Mouse (Mus musculus): ENCODE results near the gene Pcdh18. TPM values are rescaled to one million over a fixed set of nuclear protein-coding genes. Genes with fewer than 3 reads are reported as not detected.

The Pcdh18 gene
- polyA plus RNA-seq, 1 experiment, result 3.3 TPM

DNA sequence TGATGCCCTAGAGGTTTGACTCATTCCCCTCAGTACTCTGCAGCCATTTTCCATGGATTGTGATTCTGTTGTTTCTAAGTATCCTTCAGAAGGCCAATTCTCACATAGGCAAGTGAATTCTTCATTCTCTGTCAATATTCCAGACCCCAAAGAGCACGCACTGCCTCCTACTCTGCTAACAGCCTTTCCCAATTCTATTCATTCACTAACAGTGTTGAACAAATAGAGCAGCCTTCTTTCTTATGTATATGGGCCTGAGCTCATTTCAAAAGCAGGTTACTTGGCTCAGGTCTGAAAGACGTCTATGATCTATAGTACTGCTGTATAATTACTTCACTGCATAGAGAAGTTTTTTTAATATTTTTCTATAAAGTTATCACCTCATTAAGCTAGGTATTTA is 50.6 kb downstream of the Pcdh18 start:
- no peak for TF ChIP-seq FOSL1 (IDR thresholded peaks at IDR 0.05; ENCODE audit: insufficient read depth, low read length, poor library complexity, severe bottlenecking)
- TF ChIP-seq USF1 (IDR thresholded peaks at IDR 0.05; ENCODE audit: low read depth), result no peak
- TF ChIP-seq CEBPB (IDR thresholded peaks at IDR 0.05; ENCODE audit: low read depth), result no peak
- TF ChIP-seq CTCF (IDR thresholded peaks at IDR 0.05; ENCODE audit: control insufficient read depth, insufficient read depth, insufficient read length), result no peak
- no peak for TF ChIP-seq MAX (IDR thresholded peaks at IDR 0.05)
- TF ChIP-seq MYOG (IDR thresholded peaks at IDR 0.05; ENCODE audit: control insufficient read depth, extremely low read depth, insufficient read length), result no peak
- TF ChIP-seq MYOD1 (IDR thresholded peaks at IDR 0.05; ENCODE audit: control insufficient read depth, insufficient read length, low read depth), result no peak
- Histone ChIP-seq H3K27me3 (ENCODE audit: control insufficient read depth, insufficient read depth, insufficient read length) (no peaks in the 10 kb centered on the region), H3K79me3 (ENCODE audit: low read depth) (no peaks in the 10 kb centered on the region)

DNA sequence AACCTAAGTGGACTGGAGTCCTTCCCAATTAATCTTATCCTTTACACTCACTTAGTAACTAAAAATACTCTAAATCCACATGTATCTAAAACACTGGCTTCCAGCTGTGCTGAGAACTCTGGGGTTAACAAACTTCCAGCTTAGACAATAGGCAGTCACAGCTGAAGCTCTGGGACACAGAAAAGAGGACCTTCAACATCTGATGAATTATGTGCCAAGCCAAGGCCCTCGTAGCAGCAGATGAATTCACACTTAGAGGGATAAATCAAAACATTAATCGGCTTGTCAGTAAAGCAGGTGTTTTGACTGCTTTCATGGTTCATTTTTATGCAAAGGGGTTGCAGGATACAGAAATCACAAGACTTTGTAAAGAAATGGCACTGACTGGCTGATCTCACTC is 57.2 kb downstream of the Pcdh18 start:
- Histone ChIP-seq H3K4me3 (ENCODE audit: insufficient read depth, poor library complexity, severe bottlenecking) (no peak overlapping the region), H3K79me3 (ENCODE audit: low read depth) (no peaks in the 10 kb centered on the region), H3K36me3 (ENCODE audit: control insufficient read depth, insufficient read depth) (no peaks in the 10 kb centered on the region), H3K27me3 (ENCODE audit: control insufficient read depth, insufficient read depth, insufficient read length) (no peaks in the 10 kb centered on the region), H3K79me2 (ENCODE audit: control insufficient read depth, insufficient read depth) (no peaks in the 10 kb centered on the region), H3ac (ENCODE audit: control insufficient read depth, insufficient read length, low read depth) (no peak overlapping the region)
- no peak for TF ChIP-seq USF1 (IDR thresholded peaks at IDR 0.05; ENCODE audit: low read depth)
- no peak for TF ChIP-seq MYOG (IDR thresholded peaks at IDR 0.05; ENCODE audit: control insufficient read depth, extremely low read depth, insufficient read length)
- no peak for TF ChIP-seq FOSL1 (IDR thresholded peaks at IDR 0.05; ENCODE audit: insufficient read depth, low read length, poor library complexity, severe bottlenecking)
- no peak for TF ChIP-seq CTCF (IDR thresholded peaks at IDR 0.05; ENCODE audit: control insufficient read depth, insufficient read depth, insufficient read length)
- no peak for TF ChIP-seq CEBPB (IDR thresholded peaks at IDR 0.05; ENCODE audit: low read depth)
- TF ChIP-seq MYOD1 (IDR thresholded peaks at IDR 0.05; ENCODE audit: control insufficient read depth, insufficient read length, low read depth), result no peak
- TF ChIP-seq MAX (IDR thresholded peaks at IDR 0.05), result no peak

More for the DNA sequence above, 50.6 kb downstream of the Pcdh18 start:
- Histone ChIP-seq H3ac (ENCODE audit: control insufficient read depth, insufficient read length, low read depth) (no peak overlapping the region), H3K4me3 (ENCODE audit: insufficient read depth, poor library complexity, severe bottlenecking) (no peak overlapping the region), H3K36me3 (ENCODE audit: control insufficient read depth, insufficient read depth) (no peaks in the 10 kb centered on the region), H3K79me2 (ENCODE audit: control insufficient read depth, insufficient read depth) (no peaks in the 10 kb centered on the region)

All from C2C12 (cell line).